8 mouse cellular contexts compared by ENCODE assay signal in genomic region chr11:3761775-3762501, GRCm38 (mm10).
DNase-seq lines count a peak whose midpoint lies in the region; ATAC-seq and TF ChIP-seq lines count a peak whose summit lies in the region.

No protein-coding gene starts in this region.

- peak overlapping the region; percentile 54 for H3K4me3 ChIP-seq in kidney, adult 2 months (ENCODE audit: insufficient read depth, low read depth, low read length)
- peak overlapping the region; percentile 53 for H3K4me3 ChIP-seq in embryonic facial prominence, embryonic 12.5 days
- peak overlapping the region; percentile 54 for H3K4me3 ChIP-seq in intestine, embryonic 14.5 days (ENCODE audit: low read depth, low read length)
- H3K4me3 ChIP-seq in midbrain, embryonic 14.5 days (replicated peaks; ENCODE audit: low read depth, low read length): peak overlapping the region; percentile 64

- ATAC-seq in embryonic facial prominence, embryonic 12.5 days (ENCODE audit: insufficient number of reproducible peaks, insufficient read depth, low FRiP score, low TSS enrichment): no peak
- peak; percentile 40; the same call in 1 of the 2 replicates for ATAC-seq in intestine, embryonic 14.5 days (replicated peaks; ENCODE audit: low FRiP score, low TSS enrichment, low read depth)
- ATAC-seq in midbrain, embryonic 14.5 days (ENCODE audit: low FRiP score, low TSS enrichment): peak; percentile 76
- no peak for ATAC-seq in CD4-positive, CD25-positive, alpha-beta regulatory T cell, adult 4 months

- H3K36me3 ChIP-seq in kidney, adult 2 months (ENCODE audit: control insufficient read depth, insufficient read depth, low read length): no peaks in the 10 kb centered on the region
- no peaks in the 10 kb centered on the region for H3K36me3 ChIP-seq in embryonic facial prominence, embryonic 12.5 days
- H3K36me3 ChIP-seq in intestine, embryonic 14.5 days (ENCODE audit: control insufficient read depth, insufficient read depth, low read length): no peaks in the 10 kb centered on the region
- H3K36me3 ChIP-seq in midbrain, embryonic 14.5 days (ENCODE audit: control insufficient read depth, insufficient read depth, low read length): no peaks in the 10 kb centered on the region

- H3K27ac ChIP-seq in kidney, adult 2 months (ENCODE audit: insufficient read depth, low read depth, low read length): no peak overlapping the region
- H3K27ac ChIP-seq in embryonic facial prominence, embryonic 12.5 days: no peak overlapping the region
- H3K27ac ChIP-seq in intestine, embryonic 14.5 days (ENCODE audit: low read depth): no peak overlapping the region
- H3K27ac ChIP-seq in midbrain, embryonic 14.5 days (replicated peaks; ENCODE audit: low read depth, low read length): peak overlapping the region; percentile 66; the same call in 1 of the 2 replicates

- peak overlapping the region; percentile 56 for H3K9ac ChIP-seq in embryonic facial prominence, embryonic 12.5 days
- H3K9ac ChIP-seq in intestine, embryonic 14.5 days (ENCODE audit: low read length): peak overlapping the region; percentile 40
- H3K9ac ChIP-seq in midbrain, embryonic 14.5 days (replicated peaks; ENCODE audit: low read length): peak overlapping the region; percentile 58

- H3K4me1 ChIP-seq in kidney, adult 2 months (ENCODE audit: control insufficient read depth, insufficient read depth, low read length): no peaks in the 10 kb centered on the region
- peaks cover 5% of the 10 kb centered on the region for H3K4me1 ChIP-seq in embryonic facial prominence, embryonic 12.5 days
- H3K4me1 ChIP-seq in intestine, embryonic 14.5 days (replicated peaks; ENCODE audit: control insufficient read depth, insufficient read depth, low read length): no peaks in the 10 kb centered on the region
- no peaks in the 10 kb centered on the region for H3K4me1 ChIP-seq in midbrain, embryonic 14.5 days (ENCODE audit: control insufficient read depth, insufficient read depth, low read length)

- TF ChIP-seq CTCF in kidney, adult 2 months (conservative IDR thresholded peaks at IDR 0.05; ENCODE audit: insufficient read depth, insufficient read length, low read depth, low read length): no peak

- DNase-seq in kidney, adult 2 months: peak; percentile 4
- DNase-seq in kidney, adult 8-10 months: no peak
- peak; percentile 48 for DNase-seq in adrenal gland, postnatal 25 days
- peak; percentile 59 for DNase-seq in intestine, embryonic 14.5 days (ENCODE audit: low spot score)
- DNase-seq in midbrain, embryonic 14.5 days: peak; percentile 76
- no peak for DNase-seq in urinary bladder, postnatal 10 days (ENCODE audit: low spot score)

- H3K9me3 ChIP-seq in embryonic facial prominence, embryonic 12.5 days: no peaks in the 10 kb centered on the region
- H3K9me3 ChIP-seq in intestine, embryonic 14.5 days (ENCODE audit: control insufficient read depth, low read length): no peaks in the 10 kb centered on the region
- H3K9me3 ChIP-seq in midbrain, embryonic 14.5 days (ENCODE audit: control insufficient read depth, low read length): no peaks in the 10 kb centered on the region

- no peaks in the 10 kb centered on the region for H3K27me3 ChIP-seq in kidney, adult 2 months (replicated peaks; ENCODE audit: control insufficient read depth, insufficient read depth, low read length)
- peaks cover 38% of the 10 kb centered on the region for H3K27me3 ChIP-seq in embryonic facial prominence, embryonic 12.5 days
- peaks cover 55% of the 10 kb centered on the region for H3K27me3 ChIP-seq in intestine, embryonic 14.5 days (replicated peaks; ENCODE audit: control insufficient read depth, insufficient read depth, low read length)
- 0 out of 2 replicates have a peak, but pooled peaks cover 7% of the 10 kb centered on the region for H3K27me3 ChIP-seq in midbrain, embryonic 14.5 days (ENCODE audit: control insufficient read depth, insufficient read depth, low read length)

- H3K4me2 ChIP-seq in embryonic facial prominence, embryonic 12.5 days (replicated peaks): peak overlapping the region; percentile 94
- H3K4me2 ChIP-seq in intestine, embryonic 14.5 days (ENCODE audit: low read length): peak overlapping the region; percentile 96
- peak overlapping the region; percentile 73 for H3K4me2 ChIP-seq in midbrain, embryonic 14.5 days (ENCODE audit: low read length)

- WGBS in kidney, adult 2 months: 1% methylated on average over 79 of the region's 90 CpGs
- under 1% methylated on average over 89 of the region's 90 CpGs for WGBS in embryonic facial prominence, embryonic 12.5 days
- WGBS in intestine, embryonic 14.5 days: under 1% methylated on average over 82 of the region's 90 CpGs
- under 1% methylated on average over 90 of the region's 90 CpGs for WGBS in midbrain, embryonic 14.5 days

- TF ChIP-seq POLR2A in kidney, adult 2 months (IDR thresholded peaks at IDR 0.05; ENCODE audit: low read depth, low read length): no peak

Comparison
In these comparisons a context has a peak if more than half of its experiments do, and no peak if none do; other contexts are left out.
1. DNase-seq: peak in kidney, adult 2 months (single experiment), adrenal gland, postnatal 25 days (single experiment), intestine, embryonic 14.5 days (single experiment) and midbrain, embryonic 14.5 days (single experiment); none in kidney, adult 8-10 months (0 of 2) and urinary bladder, postnatal 10 days (single experiment).
2. ATAC-seq: peak in intestine, embryonic 14.5 days (single experiment) and midbrain, embryonic 14.5 days (single experiment); none in embryonic facial prominence, embryonic 12.5 days (single experiment) and CD4-positive, CD25-positive, alpha-beta regulatory T cell, adult 4 months (single experiment).
3. Peak in every context shown above with its lines, with median percentiles within 50 percentile points of each other: H3K4me3 ChIP-seq, H3K4me2 ChIP-seq and H3K9ac ChIP-seq.